7 mouse cellular contexts compared by ENCODE assay signal in the genomic region with DNA sequence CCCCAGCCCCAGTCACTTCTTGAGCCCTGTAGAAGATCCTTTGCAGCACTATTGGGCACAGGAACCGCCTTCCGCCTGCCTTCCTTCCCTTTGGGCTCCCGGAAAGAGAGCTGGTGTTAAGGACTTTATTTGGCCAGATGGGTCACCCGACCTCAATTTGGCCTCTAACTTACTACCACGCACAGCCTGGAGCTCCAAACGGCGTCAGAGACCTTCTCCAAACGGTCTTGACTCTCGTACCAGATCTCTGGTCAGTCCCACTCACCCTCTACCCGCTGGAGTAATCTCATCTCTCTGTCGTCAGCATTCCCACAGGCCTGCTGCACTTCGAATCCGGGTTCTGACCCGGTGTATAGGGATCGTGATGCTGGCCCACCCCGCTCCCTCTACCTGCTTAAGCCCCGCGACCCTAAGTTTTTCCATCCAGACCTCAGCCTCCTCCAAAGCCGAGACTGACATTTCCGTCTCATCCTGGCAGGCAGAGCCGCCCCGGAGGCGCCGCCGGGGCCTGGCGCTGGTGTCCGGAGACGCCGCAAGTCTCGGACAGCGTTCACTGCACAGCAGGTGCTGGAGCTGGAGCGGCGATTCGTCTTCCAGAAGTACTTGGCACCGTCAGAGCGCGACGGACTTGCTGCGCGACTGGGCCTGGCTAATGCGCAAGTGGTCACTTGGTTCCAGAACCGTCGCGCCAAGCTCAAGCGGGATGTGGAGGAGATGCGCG. TPM values are rescaled to one million over a fixed set of nuclear protein-coding genes. Genes with fewer than 3 reads are reported as not detected.
DNase-seq lines count a peak whose midpoint lies in the region; ATAC-seq lines count a peak whose summit lies in the region.

No protein-coding gene starts in this region.

- no peaks in the 10 kb centered on the region for H3K9me3 ChIP-seq in embryonic facial prominence, embryonic 12.5 days
- H3K9me3 ChIP-seq in limb, embryonic 12.5 days: no peaks in the 10 kb centered on the region

- no peak for ATAC-seq in embryonic facial prominence, embryonic 12.5 days (ENCODE audit: insufficient number of reproducible peaks, insufficient read depth, low FRiP score, low TSS enrichment)
- no peak for ATAC-seq in limb, embryonic 12.5 days (ENCODE audit: insufficient number of reproducible peaks, insufficient read depth, low FRiP score, low TSS enrichment, low read depth)

- H3K4me2 ChIP-seq in embryonic facial prominence, embryonic 12.5 days (replicated peaks): peak overlapping the region; percentile 40
- H3K4me2 ChIP-seq in limb, embryonic 12.5 days: peak overlapping the region; percentile 60

- peaks cover 86% of the 10 kb centered on the region for H3K27me3 ChIP-seq in embryonic facial prominence, embryonic 12.5 days
- peaks cover 79% of the 10 kb centered on the region for H3K27me3 ChIP-seq in limb, embryonic 12.5 days

- no peak overlapping the region for H3K9ac ChIP-seq in embryonic facial prominence, embryonic 12.5 days
- 0 out of 2 replicates have a peak overlapping the region, but pooled peaks have one; percentile 24 for H3K9ac ChIP-seq in limb, embryonic 12.5 days (replicated peaks)

- DNase-seq in adrenal gland, adult 2 months: peak; percentile 81
- DNase-seq in heart, postnatal 36 days: peak; percentile 45 to 47
- peak; percentile 63 for DNase-seq in neural tube, embryonic 10.5 days (ENCODE audit: extremely low spot score, low spot score)
- no peak for DNase-seq in frontal cortex, postnatal 14 days (ENCODE audit: low spot score in 2 of 2)
- DNase-seq in retina, embryonic 14.5 days (ENCODE audit: low spot score): no peak

- no peaks in the 10 kb centered on the region for H3K36me3 ChIP-seq in embryonic facial prominence, embryonic 12.5 days
- H3K36me3 ChIP-seq in limb, embryonic 12.5 days: peaks cover 4% of the 10 kb centered on the region; the same call in 1 of the 2 replicates

- no peak overlapping the region for H3K27ac ChIP-seq in embryonic facial prominence, embryonic 12.5 days
- no peak overlapping the region for H3K27ac ChIP-seq in limb, embryonic 12.5 days

- H3K4me3 ChIP-seq in embryonic facial prominence, embryonic 12.5 days: peak overlapping the region; percentile 25
- H3K4me3 ChIP-seq in limb, embryonic 12.5 days (replicated peaks): peak overlapping the region; percentile 32

- 1% methylated on average over 47 of the region's 47 CpGs for WGBS in embryonic facial prominence, embryonic 12.5 days
- 2% methylated on average over 47 of the region's 47 CpGs for WGBS in limb, embryonic 12.5 days

- intact Hi-C loops in heart, postnatal 36 days (cut with DNase I): no loop called here

- H3K4me1 ChIP-seq in embryonic facial prominence, embryonic 12.5 days: peaks cover 33% of the 10 kb centered on the region
- peaks cover 52% of the 10 kb centered on the region for H3K4me1 ChIP-seq in limb, embryonic 12.5 days (replicated peaks)

RNA-seq across cellular contexts. Expression of a gene that starts 1.2 kb away (rescaled TPM):
- total RNA-seq in adrenal gland, adult 2 months (2021): 10 to 100 TPM in 1 of 2 experiments, 1 to 10 TPM in 1; 7.6 to 19.7 TPM
- polyA plus RNA-seq in adrenal gland, adult 2 months (2012; rRNA removed): 30.1 and 48.9 TPM in 2 replicates
- 0.57 and 1.1 TPM in 2 replicates for polyA plus RNA-seq in embryonic facial prominence, embryonic 12.5 days (2016; fragmentation: Nextera tagmentation; extraction: Ambion mirVana)
- 1 to 10 TPM in 1 of 2 experiments, under 1 TPM in 1; 0.68 to 1.1 TPM for total RNA-seq in heart, postnatal 36 days (2021)
- 0.63 and 6.7 TPM in 2 replicates for polyA plus RNA-seq in limb, embryonic 12.5 days (2016; fragmentation: Nextera tagmentation; extraction: Ambion mirVana)

RNA-seq across cellular contexts. Expression of a gene that starts 9.7 kb away (rescaled TPM):
- total RNA-seq in adrenal gland, adult 2 months (2021): 10 to 100 TPM; 35.1 to 48.9 TPM
- 28.6 and 31.6 TPM in 2 replicates for polyA plus RNA-seq in adrenal gland, adult 2 months (2012; rRNA removed)
- 41.0 and 44.4 TPM in 2 replicates for polyA plus RNA-seq in embryonic facial prominence, embryonic 12.5 days (2016; fragmentation: Nextera tagmentation; extraction: Ambion mirVana)
- 10 to 100 TPM in 1 of 2 experiments, 1 to 10 TPM in 1; 8.6 to 10.1 TPM for total RNA-seq in heart, postnatal 36 days (2021)
- polyA plus RNA-seq in limb, embryonic 12.5 days (2016; fragmentation: Nextera tagmentation; extraction: Ambion mirVana): 39.0 and 39.7 TPM in 2 replicates

RNA-seq across cellular contexts. Expression of a gene that starts 14.0 kb away (rescaled TPM):
- total RNA-seq in adrenal gland, adult 2 months (2021): 1 to 10 TPM; 2.9 to 5.9 TPM
- 34.9 and 38.6 TPM in 2 replicates for polyA plus RNA-seq in adrenal gland, adult 2 months (2012; rRNA removed)
- polyA plus RNA-seq in embryonic facial prominence, embryonic 12.5 days (2016; fragmentation: Nextera tagmentation; extraction: Ambion mirVana): 2.9 and 4.1 TPM in 2 replicates
- total RNA-seq in heart, postnatal 36 days (2021): 1 to 10 TPM; 1.4 to 1.5 TPM
- 3.6 and 3.8 TPM in 2 replicates for polyA plus RNA-seq in limb, embryonic 12.5 days (2016; fragmentation: Nextera tagmentation; extraction: Ambion mirVana)

RNA-seq across cellular contexts. Expression of a gene that starts 14.1 kb away (rescaled TPM):
- total RNA-seq in adrenal gland, adult 2 months (2021): 1 to 10 TPM; 3.9 to 6.6 TPM
- 7.5 and 8.8 TPM in 2 replicates for polyA plus RNA-seq in adrenal gland, adult 2 months (2012; rRNA removed)
- 3.5 and 4.2 TPM in 2 replicates for polyA plus RNA-seq in embryonic facial prominence, embryonic 12.5 days (2016; fragmentation: Nextera tagmentation; extraction: Ambion mirVana)
- 1 to 10 TPM; 1.1 to 1.4 TPM for total RNA-seq in heart, postnatal 36 days (2021)
- 3.9 and 4.2 TPM in 2 replicates for polyA plus RNA-seq in limb, embryonic 12.5 days (2016; fragmentation: Nextera tagmentation; extraction: Ambion mirVana)

RNA-seq across cellular contexts. Expression of a gene that starts 17.3 kb away (rescaled TPM):
- 10 to 100 TPM in 1 of 2 experiments, 1 to 10 TPM in 1; 4.9 to 15.2 TPM for total RNA-seq in adrenal gland, adult 2 months (2021)
- polyA plus RNA-seq in adrenal gland, adult 2 months (2012; rRNA removed): 48.7 and 64.4 TPM in 2 replicates
- polyA plus RNA-seq in embryonic facial prominence, embryonic 12.5 days (2016; fragmentation: Nextera tagmentation; extraction: Ambion mirVana): 8.2 and 11.8 TPM in 2 replicates
- total RNA-seq in heart, postnatal 36 days (2021): not detected
- polyA plus RNA-seq in limb, embryonic 12.5 days (2016; fragmentation: Nextera tagmentation; extraction: Ambion mirVana): 0.27 and 1.0 TPM in 2 replicates

Comparison
In these comparisons a context has a peak if more than half of its experiments do, and no peak if none do; other contexts are left out.
1. DNase-seq: peak in adrenal gland, adult 2 months (single experiment), heart, postnatal 36 days (2 of 2) and neural tube, embryonic 10.5 days (single experiment); none in frontal cortex, postnatal 14 days (0 of 2) and retina, embryonic 14.5 days (single experiment).